20 mouse cellular contexts compared by ENCODE assay signal in the genomic region with DNA sequence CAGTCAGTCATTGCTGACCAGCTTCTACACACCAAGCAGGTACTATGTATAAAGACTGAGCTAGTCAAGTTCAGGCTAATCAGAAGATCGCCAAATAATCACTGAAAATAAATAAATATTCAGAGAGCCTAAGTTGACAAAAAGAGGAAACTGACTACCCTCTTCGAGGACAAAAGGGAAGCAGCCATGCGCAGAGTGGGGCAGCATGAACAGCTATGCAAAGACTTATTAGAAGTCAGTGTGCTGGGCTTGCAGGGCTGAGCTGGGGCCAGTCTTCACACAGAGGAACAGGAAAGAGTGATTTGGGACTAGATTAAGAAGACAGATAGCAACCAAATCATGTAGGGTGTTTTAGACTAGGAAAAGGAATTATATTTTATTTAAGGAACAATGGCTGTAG. TPM values are rescaled to one million over a fixed set of nuclear protein-coding genes. Genes with fewer than 3 reads are reported as not detected.
A peak's percentile ranks its signal among the peaks of the same experiment; 100 is the strongest.
DNase-seq lines count a peak whose midpoint lies in the region; ATAC-seq and TF ChIP-seq lines count a peak whose summit lies in the region.
"Had no signal": no experiment of that assay in that cellular context is flagged by ENCODE, and none has a peak within 500 bp of the region (broad histone marks: within the 10 kb centered on the region; RNA-seq: fewer than 3 reads in every experiment).

No protein-coding gene starts in this region.

- in situ Hi-C loops in CH12.LX (cut with MboI; ENCODE audit: low pct_ligation_motif_present, low pct_unique_long_range_greater_than_20kb, low sequenced_read_pairs): no loop called here

- H3K4me1 ChIP-seq in CH12.LX (ENCODE audit: control insufficient read depth in 1 of 2, insufficient read depth in 2 of 2): peaks cover 0 to 10% of the 10 kb centered on the region in 2 experiments; a peak in 1 of 4 replicates
- H3K4me1 ChIP-seq in intestine, embryonic 15.5 days (replicated peaks): no peaks in the 10 kb centered on the region
- H3K4me1 ChIP-seq: embryonic facial prominence, embryonic 13.5 days; heart, embryonic 13.5 days; hindbrain, embryonic 13.5 days had no signal

- H3K27me3 ChIP-seq in CH12.LX (replicated peaks): no peaks in the 10 kb centered on the region
- no peaks in the 10 kb centered on the region for H3K27me3 ChIP-seq in intestine, embryonic 15.5 days (replicated peaks)
- H3K27me3 ChIP-seq: embryonic facial prominence, embryonic 13.5 days; forebrain, embryonic 12.5 days; heart, embryonic 13.5 days; hindbrain, embryonic 13.5 days had no signal

- no peak for TF ChIP-seq EP300 in CH12.LX (IDR thresholded peaks at IDR 0.05; ENCODE audit: low read length)

- WGBS in intestine, embryonic 15.5 days: 82% methylated on average over 3 of the region's 3 CpGs

- no peaks in the 10 kb centered on the region for H3K9me3 ChIP-seq in CH12.LX (replicated peaks; ENCODE audit: low read length)
- H3K9me3 ChIP-seq in intestine, embryonic 15.5 days: no peaks in the 10 kb centered on the region
- H3K9me3 ChIP-seq: embryonic facial prominence, embryonic 13.5 days; forebrain, embryonic 12.5 days; heart, embryonic 13.5 days; hindbrain, embryonic 13.5 days had no signal

- no peak for TF ChIP-seq RAD21 in CH12.LX (IDR thresholded peaks at IDR 0.05; ENCODE audit: low read depth, low read length)

- intact Hi-C loops in gastrocnemius, postnatal 14 days (cut with DNase I; ENCODE audit: low total_unique reads): no loop called here

- no peaks in the 10 kb centered on the region for H3K36me3 ChIP-seq in CH12.LX (replicated peaks in 1 of 2; ENCODE audit: control insufficient read depth in 1 of 2, insufficient read depth in 1 of 2, low read length in 1 of 2)
- no peaks in the 10 kb centered on the region for H3K36me3 ChIP-seq in intestine, embryonic 15.5 days
- H3K36me3 ChIP-seq: embryonic facial prominence, embryonic 13.5 days; forebrain, embryonic 12.5 days; heart, embryonic 13.5 days; hindbrain, embryonic 13.5 days had no signal

- no peak overlapping the region for H3K4me2 ChIP-seq in CH12.LX (ENCODE audit: insufficient read depth, low read depth, poor library complexity, severe bottlenecking)
- H3K4me2 ChIP-seq in intestine, embryonic 15.5 days (replicated peaks): no peak overlapping the region
- H3K4me2 ChIP-seq: embryonic facial prominence, embryonic 13.5 days; forebrain, embryonic 12.5 days; heart, embryonic 13.5 days; hindbrain, embryonic 13.5 days had no signal

- no peaks in the 10 kb centered on the region for H3K79me2 ChIP-seq in CH12.LX (replicated peaks; ENCODE audit: control insufficient read depth, extremely low read depth, insufficient read depth, poor library complexity, severe bottlenecking)

- H3K9ac ChIP-seq in CH12.LX (ENCODE audit: insufficient read depth, low read depth): no peak overlapping the region
- H3K9ac ChIP-seq in intestine, embryonic 15.5 days: no peak overlapping the region
- H3K9ac ChIP-seq: embryonic facial prominence, embryonic 13.5 days; forebrain, embryonic 12.5 days; heart, embryonic 13.5 days; hindbrain, embryonic 13.5 days had no signal

- dilution Hi-C loops in CH12.LX (cut with MboI; ENCODE audit: extremely low pct_ligation_motif_present, extremely low pct_unique_long_range_greater_than_20kb, low sequenced_read_pairs): no loop called here

- TF ChIP-seq POLR2A in CH12.LX (IDR thresholded peaks at IDR 0.05; ENCODE audit: low read depth, low read length): no peak

- DNase-seq in lung, postnatal 36 days: peak; percentile 4
- no peak for DNase-seq in lung, postnatal 4 days
- peak; percentile 9 for DNase-seq in CH12.LX (ENCODE audit: extremely low read depth)
- no peak for DNase-seq in gastrocnemius, postnatal 14 days
- DNase-seq: adrenal gland, postnatal 10 days; cerebellum, adult 11 months; cerebellum, adult 8-10 months; cerebellum, postnatal 14 days; gastrocnemius, postnatal 10 days; heart, postnatal 36 days had no signal

- H3K27ac ChIP-seq in CH12.LX (ENCODE audit: insufficient read depth, low read depth): no peak overlapping the region
- H3K27ac ChIP-seq in intestine, embryonic 15.5 days: no peak overlapping the region
- H3K27ac ChIP-seq: embryonic facial prominence, embryonic 13.5 days; forebrain, embryonic 12.5 days; heart, embryonic 13.5 days; hindbrain, embryonic 13.5 days; hindbrain, postnatal 0 days had no signal

- H3K4me3 ChIP-seq in CH12.LX (replicated peaks in 1 of 3; ENCODE audit: low read depth in 2 of 3, low read length in 2 of 3, poor library complexity in 1 of 3): no peak overlapping the region
- H3K4me3 ChIP-seq in intestine, embryonic 15.5 days (replicated peaks): no peak overlapping the region
- H3K4me3 ChIP-seq: embryonic facial prominence, embryonic 13.5 days; forebrain, embryonic 12.5 days; heart, embryonic 13.5 days; hindbrain, embryonic 13.5 days had no signal

- peak; percentile 94 for ATAC-seq in megakaryocyte, adult 5-6 weeks (ENCODE audit: poor library complexity, severe bottlenecking)
- ATAC-seq in intestine, embryonic 15.5 days: no peak
- ATAC-seq: CD4-positive, CD25-positive, alpha-beta regulatory T cell, adult 4 months; forebrain, embryonic 16.5 days; hindbrain, postnatal 0 days had no signal

- no peak for TF ChIP-seq CTCF in CH12.LX (conservative IDR thresholded peaks at IDR 0.05 in 1 of 2, IDR thresholded peaks at IDR 0.05 in 1 of 2; ENCODE audit: low read depth in 2 of 2, low read length in 2 of 2)

TF ChIP-seq in CH12.LX, 34 proteins besides CTCF, POLR2A, EP300 and RAD21:
- TF ChIP-seq ELF1 (IDR thresholded peaks at IDR 0.05; ENCODE audit: low read depth, low read length) (no peak), ZKSCAN1 (IDR thresholded peaks at IDR 0.05; ENCODE audit: borderline replicate concordance, low read depth, low read length) (peak; percentile 27; the same call in 1 of the 2 replicates), GABPA (IDR thresholded peaks at IDR 0.05; ENCODE audit: insufficient replicate concordance, low read depth, low read length) (no peak), CHD2 (IDR thresholded peaks at IDR 0.05; ENCODE audit: low read length) (no peak)

RNA-seq across cellular contexts. Expression of a gene that starts 45.3 kb away (rescaled TPM):
- total RNA-seq in CH12.LX (2012; rRNA removed): not detected in 2 replicates
- not detected in 2 replicates for total RNA-seq in CH12.LX (2014; rRNA removed)
- polyA plus RNA-seq in CH12.LX (2012; ENCODE audit: insufficient read length, low read depth): not detected in 2 replicates
- 66.1 and 70.5 TPM in 2 replicates for total RNA-seq in megakaryocyte, adult 5-6 weeks (2015)
- 53.9 and 68.7 TPM in 2 replicates for total RNA-seq in megakaryocyte, adult 5-6 weeks (2017)
- polyA plus RNA-seq in intestine, embryonic 15.5 days (2015; fragmentation: Nextera tagmentation; extraction: Ambion mirVana): 53.6 and 57.1 TPM in 2 replicates
- total RNA-seq in gastrocnemius, postnatal 14 days (2021): under 1 TPM; 0.18 to 0.25 TPM
- total RNA-seq: MEL had no signal
- polyA plus RNA-seq: hindbrain, postnatal 0 days had no signal

Comparison
In these comparisons a context has a peak if more than half of its experiments do, and no peak if none do; other contexts are left out.
1. DNase-seq: peak in lung, postnatal 36 days (single experiment) and CH12.LX (single experiment); none in lung, postnatal 4 days (0 of 2) and gastrocnemius, postnatal 14 days (single experiment).
2. RNA of a gene that starts 45.3 kb away (total RNA-seq): 53.9 to 70.5 TPM in megakaryocyte, adult 5-6 weeks; 0.18 to 0.25 TPM in gastrocnemius, postnatal 14 days and not detected in CH12.LX; every median in the first group is over 10 times any median in the second.